Mouse (Mus musculus): ENCODE data around the gene Hoxc11. TPM values are rescaled to one million over a fixed set of nuclear protein-coding genes. Genes with fewer than 3 reads are reported as not detected.

Hoxc11 gene
- polyA plus RNA-seq, 1 experiment from 2014 or later: 0.14 TPM

- H3K27me3 ChIP-seq (replicated peaks): peaks cover 98% of the 10 kb centered on the region
- no peak overlapping the region for H3K4me3 ChIP-seq (replicated peaks)
- ATAC-seq (ENCODE audit: insufficient read depth, low FRiP score, low read depth): no peak
- H3K9me3 ChIP-seq: no peaks in the 10 kb centered on the region
- H3K27ac ChIP-seq: no peak overlapping the region
- H3K36me3 ChIP-seq: no peaks in the 10 kb centered on the region
- under 1% methylated on average over 34 of the region's 34 CpGs for WGBS
- no peak overlapping the region for H3K4me2 ChIP-seq
- peaks cover 3% of the 10 kb centered on the region; the same call in 1 of the 2 replicates for H3K4me1 ChIP-seq
- no peak overlapping the region for H3K9ac ChIP-seq
Observed at GRCm38 (mm10) chr15:102939256-102940155, 14.7 kb upstream of the Hoxc11 start.

- no peaks in the 10 kb centered on the region for H3K4me1 ChIP-seq
- no peak overlapping the region for H3K9ac ChIP-seq
- under 1% methylated on average over 53 of the region's 53 CpGs for WGBS
- H3K4me2 ChIP-seq: peak overlapping the region; percentile 13; the same call in 1 of the 2 replicates
- ATAC-seq (ENCODE audit: insufficient read depth, low FRiP score, low read depth): no peak
- H3K4me3 ChIP-seq (replicated peaks): no peak overlapping the region; the same call in 1 of the 2 replicates
- no peaks in the 10 kb centered on the region for H3K9me3 ChIP-seq
- H3K27ac ChIP-seq: no peak overlapping the region
- no peaks in the 10 kb centered on the region for H3K36me3 ChIP-seq
- H3K27me3 ChIP-seq (replicated peaks): peaks cover 98% of the 10 kb centered on the region
Observed at GRCm38 (mm10) chr15:102942739-102943467, 11.3 kb upstream of the Hoxc11 start.

GRCm38 (mm10) chr15:102943468-102943813 is 10.8 kb upstream of the Hoxc11 start:
- no peaks in the 10 kb centered on the region for H3K4me1 ChIP-seq
- no peak for ATAC-seq (ENCODE audit: insufficient read depth, low FRiP score, low read depth)
- H3K27ac ChIP-seq: no peak overlapping the region
- H3K4me3 ChIP-seq (replicated peaks): no peak overlapping the region
- H3K36me3 ChIP-seq: no peaks in the 10 kb centered on the region
- no peak overlapping the region for H3K9ac ChIP-seq
- 3% methylated on average over 5 of the region's 5 CpGs for WGBS
- H3K9me3 ChIP-seq: no peaks in the 10 kb centered on the region
- H3K4me2 ChIP-seq: no peak overlapping the region
- peaks cover 98% of the 10 kb centered on the region for H3K27me3 ChIP-seq (replicated peaks)

GRCm38 (mm10) chr15:102945185-102946077 is 8.8 kb upstream of the Hoxc11 start:
- no peak overlapping the region for H3K4me3 ChIP-seq (replicated peaks)
- H3K4me1 ChIP-seq: no peaks in the 10 kb centered on the region
- 11% methylated on average over 22 of the region's 22 CpGs for WGBS
- no peak overlapping the region for H3K27ac ChIP-seq
- ATAC-seq (ENCODE audit: insufficient read depth, low FRiP score, low read depth): no peak
- peaks cover 93% of the 10 kb centered on the region for H3K27me3 ChIP-seq (replicated peaks)
- no peak overlapping the region for H3K9ac ChIP-seq
- H3K9me3 ChIP-seq: no peaks in the 10 kb centered on the region
- H3K4me2 ChIP-seq: no peak overlapping the region
- H3K36me3 ChIP-seq: no peaks in the 10 kb centered on the region

GRCm38 (mm10) chr15:102947276-102947675 is 7.0 kb upstream of the Hoxc11 start:
- Histone ChIP-seq H3K4me1 (no peaks in the 10 kb centered on the region), H3K9me3 (no peaks in the 10 kb centered on the region), H3K27me3 (replicated peaks) (peaks cover 93% of the 10 kb centered on the region), H3K4me3 (replicated peaks) (no peak overlapping the region), H3K4me2 (no peak overlapping the region), H3K36me3 (no peaks in the 10 kb centered on the region), H3K9ac (no peak overlapping the region), H3K27ac (no peak overlapping the region)
- no peak for ATAC-seq (ENCODE audit: insufficient read depth, low FRiP score, low read depth)
- 1% methylated on average over 9 of the region's 9 CpGs for WGBS

GRCm38 (mm10) chr15:102948842-102949241 is 5.4 kb upstream of the Hoxc11 start:
- WGBS: 12% methylated on average over 2 of the region's 2 CpGs
- no peak overlapping the region for H3K4me3 ChIP-seq (replicated peaks)
- ATAC-seq (ENCODE audit: insufficient read depth, low FRiP score, low read depth): no peak
- H3K27me3 ChIP-seq (replicated peaks): peaks cover 93% of the 10 kb centered on the region
- no peak overlapping the region for H3K9ac ChIP-seq
- no peaks in the 10 kb centered on the region for H3K36me3 ChIP-seq
- no peaks in the 10 kb centered on the region for H3K4me1 ChIP-seq
- H3K27ac ChIP-seq: no peak overlapping the region
- H3K4me2 ChIP-seq: no peak overlapping the region
- no peaks in the 10 kb centered on the region for H3K9me3 ChIP-seq

GRCm38 (mm10) chr15:102949696-102950095 is 4.5 kb upstream of the Hoxc11 start:
- WGBS: under 1% methylated on average over 20 of the region's 20 CpGs
- H3K4me3 ChIP-seq (replicated peaks): no peak overlapping the region
- H3K4me2 ChIP-seq: no peak overlapping the region
- H3K36me3 ChIP-seq: no peaks in the 10 kb centered on the region
- no peaks in the 10 kb centered on the region for H3K9me3 ChIP-seq
- H3K9ac ChIP-seq: no peak overlapping the region
- H3K27me3 ChIP-seq (replicated peaks): peaks cover 94% of the 10 kb centered on the region
- H3K27ac ChIP-seq: no peak overlapping the region
- no peak for ATAC-seq (ENCODE audit: insufficient read depth, low FRiP score, low read depth)
- H3K4me1 ChIP-seq: no peaks in the 10 kb centered on the region

- H3K9me3 ChIP-seq: no peaks in the 10 kb centered on the region
- H3K4me2 ChIP-seq: no peak overlapping the region
- WGBS: 8% methylated on average over 2 of the region's 2 CpGs
- no peak overlapping the region for H3K4me3 ChIP-seq (replicated peaks)
- no peaks in the 10 kb centered on the region for H3K36me3 ChIP-seq
- no peaks in the 10 kb centered on the region for H3K4me1 ChIP-seq
- H3K27ac ChIP-seq: no peak overlapping the region
- H3K27me3 ChIP-seq (replicated peaks): peaks cover 94% of the 10 kb centered on the region
- H3K9ac ChIP-seq: no peak overlapping the region
- no peak for ATAC-seq (ENCODE audit: insufficient read depth, low FRiP score, low read depth)
Observed at GRCm38 (mm10) chr15:102950877-102951276, 3.4 kb upstream of the Hoxc11 start.

- no peaks in the 10 kb centered on the region for H3K36me3 ChIP-seq
- ATAC-seq (ENCODE audit: insufficient read depth, low FRiP score, low read depth): no peak
- H3K4me3 ChIP-seq (replicated peaks): no peak overlapping the region
- H3K27me3 ChIP-seq (replicated peaks): peaks cover 95% of the 10 kb centered on the region
- no peak overlapping the region for H3K9ac ChIP-seq
- H3K4me2 ChIP-seq: no peak overlapping the region
- no peaks in the 10 kb centered on the region for H3K4me1 ChIP-seq
- 6% methylated on average over 6 of the region's 6 CpGs for WGBS
- no peak overlapping the region for H3K27ac ChIP-seq
- H3K9me3 ChIP-seq: no peaks in the 10 kb centered on the region
Observed at GRCm38 (mm10) chr15:102953561-102953960, 666 bp upstream of the Hoxc11 start.

- no peak for ATAC-seq (ENCODE audit: insufficient read depth, low FRiP score, low read depth)
- H3K4me1 ChIP-seq: no peaks in the 10 kb centered on the region
- 1% methylated on average over 24 of the region's 28 CpGs for WGBS
- no peak overlapping the region for H3K4me2 ChIP-seq
- no peak overlapping the region for H3K9ac ChIP-seq
- no peaks in the 10 kb centered on the region for H3K36me3 ChIP-seq
- H3K9me3 ChIP-seq: no peaks in the 10 kb centered on the region
- H3K27ac ChIP-seq: no peak overlapping the region
- H3K27me3 ChIP-seq (replicated peaks): peaks cover 93% of the 10 kb centered on the region
- no peak overlapping the region for H3K4me3 ChIP-seq (replicated peaks)
Observed at GRCm38 (mm10) chr15:102955007-102955382, 768 bp downstream of the Hoxc11 start.

GRCm38 (mm10) chr15:102955833-102956640 is 1.8 kb downstream of the Hoxc11 start:
- Histone ChIP-seq H3K9ac (no peak overlapping the region), H3K9me3 (no peaks in the 10 kb centered on the region), H3K4me2 (no peak overlapping the region), H3K27ac (no peak overlapping the region), H3K27me3 (replicated peaks) (peaks cover 95% of the 10 kb centered on the region), H3K4me3 (replicated peaks) (0 out of 2 replicates have a peak overlapping the region, but pooled peaks have one; percentile 8), H3K4me1 (no peaks in the 10 kb centered on the region), H3K36me3 (no peaks in the 10 kb centered on the region)
- WGBS: 2% methylated on average over 40 of the region's 40 CpGs
- no peak for ATAC-seq (ENCODE audit: insufficient read depth, low FRiP score, low read depth)
